Mouse (Mus musculus) layer of hippocampus, adult 18-20 months (tissue): ENCODE results near the gene Parp14. TPM values are rescaled to one million over a fixed set of nuclear protein-coding genes. Genes with fewer than 3 reads are reported as not detected.
A peak's percentile ranks its signal among the peaks of the same experiment; 100 is the strongest.

Experiments
- DNase-seq, 2 experiments: peaks; one replicate each; pipeline ENCODE4 v3.0.0; 2022; ENCODE audit warnings: low spot score in 2 of 2
- total RNA-seq, 2 experiments: library from RNA; stranded (reverse); gene quantifications; 2 replicates each; pipeline ENCODE4 v1.2.3; 2021

The Parp14 gene
- total RNA-seq, 2 experiments from 2014 or later = 1.1 to 1.2 TPM

GRCm38 (mm10) chr16:35870581-35871047 lies 730 bp downstream of the Parp14 start:
- peak in 1 of 2 experiments; percentile 9 for DNase-seq

DNA sequence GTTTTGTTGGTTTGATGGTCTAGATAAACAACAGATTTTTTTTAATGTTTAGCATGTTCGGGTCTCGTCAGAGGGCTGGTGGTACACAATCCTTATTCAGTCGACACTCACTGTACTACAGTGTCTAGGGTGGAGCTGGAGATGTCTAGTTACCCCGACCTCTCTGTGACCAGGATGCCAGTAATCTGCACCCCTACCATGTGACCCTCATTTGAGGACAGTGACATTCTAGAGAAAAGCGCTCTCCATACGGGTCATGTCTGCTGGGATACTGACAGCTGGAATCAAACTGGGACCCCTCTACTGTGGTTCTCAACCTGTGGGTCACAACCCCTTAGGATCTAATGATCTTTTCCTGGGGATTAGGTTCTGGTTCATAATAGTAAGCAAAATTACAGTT lies 1.7 kb downstream of the Parp14 start:
- no peak for DNase-seq

GRCm38 (mm10) chr16:35869126-35869525 lies 2.2 kb downstream of the Parp14 start:
- DNase-seq = no peak

DNA sequence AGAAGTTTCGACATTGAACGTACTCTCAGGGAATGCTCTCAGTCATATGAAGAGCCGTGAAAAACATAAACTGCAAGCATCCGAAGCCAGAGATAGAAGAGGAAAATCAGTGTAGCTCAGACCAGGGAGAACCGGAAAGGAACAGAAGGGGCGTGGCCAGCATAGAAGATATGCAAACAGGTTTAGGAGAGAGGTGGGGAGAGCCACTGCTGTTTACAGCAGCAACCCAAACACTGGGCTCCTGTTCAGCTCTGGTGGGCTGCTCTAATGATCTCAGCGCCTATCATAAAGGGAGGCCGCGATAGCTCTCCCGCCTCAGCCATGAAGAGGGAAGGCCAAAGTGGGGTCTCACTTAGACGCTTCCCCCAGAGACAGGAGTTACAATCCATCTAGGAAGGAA lies 3.6 kb downstream of the Parp14 start:
- DNase-seq = no peak

DNA sequence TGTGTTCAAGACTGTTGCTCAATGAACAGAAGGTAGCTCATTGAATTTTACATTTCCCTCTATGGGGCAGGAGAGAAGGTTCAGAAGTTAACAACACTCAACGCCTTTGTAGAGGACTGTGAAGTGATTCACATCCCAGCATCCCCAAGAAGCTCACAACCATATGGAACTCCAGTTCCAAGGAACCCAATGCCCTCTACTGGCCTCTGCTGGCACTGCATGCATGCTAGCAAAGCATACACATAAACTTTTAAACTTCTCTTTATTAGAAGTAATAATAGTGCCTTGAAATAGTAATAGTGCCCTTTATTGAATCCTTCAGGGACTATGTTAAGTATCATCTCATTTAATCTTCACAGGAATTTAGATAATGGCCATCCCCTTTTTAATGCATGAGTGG lies 9.3 kb downstream of the Parp14 start:
- no peak for DNase-seq

GRCm38 (mm10) chr16:35860236-35860635 lies 11.1 kb downstream of the Parp14 start:
- no peak for DNase-seq

DNA sequence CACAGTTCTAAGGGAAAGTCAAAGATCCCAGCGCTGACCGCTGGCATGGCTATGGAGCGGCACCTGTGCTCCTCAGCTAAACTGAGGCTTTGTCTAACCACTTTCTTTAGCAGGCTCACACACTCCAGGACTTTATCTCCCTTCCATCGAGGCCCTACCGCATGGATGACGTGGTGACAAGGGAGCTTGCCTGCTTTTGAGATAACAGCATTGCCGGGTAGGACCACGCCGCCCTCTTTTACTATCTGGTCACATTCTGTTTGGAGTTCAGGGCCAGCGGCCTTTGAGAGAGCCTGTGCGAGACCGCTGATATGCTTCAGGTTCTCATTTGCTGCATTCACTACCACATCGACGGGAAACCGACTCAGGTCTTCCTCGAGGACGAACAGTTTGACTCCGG lies 14.6 kb downstream of the Parp14 start:
- DNase-seq = no peak

DNA sequence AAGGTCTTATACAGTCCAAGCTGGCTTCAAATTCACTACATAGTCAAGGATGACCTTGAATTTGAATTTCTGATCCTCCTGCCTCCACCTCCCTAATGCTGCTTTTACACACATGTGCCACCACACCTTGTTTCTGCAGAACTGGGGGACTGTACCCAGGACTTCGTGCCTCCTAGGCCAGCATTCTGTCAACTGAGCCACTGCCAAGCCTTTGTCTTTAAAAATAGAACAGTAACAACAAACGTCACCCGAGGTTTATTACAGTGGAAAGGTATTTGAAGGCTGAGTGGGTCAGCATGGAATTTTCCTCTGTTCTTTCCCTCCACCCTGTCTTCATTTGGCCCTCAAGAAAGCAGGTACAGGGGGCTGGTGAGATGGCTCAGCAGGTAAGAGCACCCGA lies 15.5 kb downstream of the Parp14 start:
- DNase-seq = no peak

- DNase-seq = no peak
Measured at GRCm38 (mm10) chr16:35847138-35847537, 24.2 kb downstream of the Parp14 start.

GRCm38 (mm10) chr16:35839680-35840079 lies 31.7 kb downstream of the Parp14 start:
- DNase-seq = peak in 1 of 2 experiments; percentile 56

DNA sequence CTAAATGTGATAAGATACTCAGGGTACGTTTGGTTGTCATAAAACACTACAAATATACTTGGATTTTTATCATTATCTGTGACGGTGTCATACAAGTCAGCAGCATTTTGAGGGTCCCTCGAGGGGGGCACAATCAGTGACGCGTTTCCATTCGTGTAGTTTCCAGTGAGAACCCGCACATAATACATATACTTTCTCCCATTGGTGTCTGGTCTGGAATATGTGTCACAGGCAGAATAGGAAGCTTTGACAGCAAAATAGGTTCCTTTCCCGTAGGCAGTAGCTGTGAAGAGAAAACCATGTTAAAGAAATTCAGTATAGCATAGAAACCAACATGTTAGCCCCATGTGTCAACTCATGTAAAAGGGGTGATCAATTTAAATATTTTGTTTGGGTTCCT lies 36.7 kb downstream of the Parp14 start:
- DNase-seq = no peak

DNA sequence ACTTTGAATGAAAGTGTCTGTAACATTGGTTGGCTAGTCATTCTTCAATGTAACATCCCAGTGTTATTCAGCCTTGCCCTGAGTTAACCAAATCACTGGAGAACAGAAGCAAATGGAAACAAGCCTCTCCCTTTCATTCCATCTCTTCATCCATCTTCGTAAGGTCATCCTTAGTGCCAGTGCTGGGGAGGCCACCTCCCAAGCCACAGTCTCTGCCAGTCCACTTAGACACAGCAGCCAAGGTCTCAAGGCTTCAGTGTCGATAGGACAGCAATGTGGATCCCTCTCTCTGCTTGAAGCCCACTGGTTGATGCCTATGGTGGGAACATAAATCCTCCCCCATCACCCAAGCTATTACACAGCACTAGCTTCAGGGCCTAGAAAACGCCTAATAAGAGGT lies 38.4 kb downstream of the Parp14 start:
- DNase-seq = no peak

- no peak for DNase-seq
Measured at GRCm38 (mm10) chr16:35829999-35830398, 41.3 kb downstream of the Parp14 start.

DNA sequence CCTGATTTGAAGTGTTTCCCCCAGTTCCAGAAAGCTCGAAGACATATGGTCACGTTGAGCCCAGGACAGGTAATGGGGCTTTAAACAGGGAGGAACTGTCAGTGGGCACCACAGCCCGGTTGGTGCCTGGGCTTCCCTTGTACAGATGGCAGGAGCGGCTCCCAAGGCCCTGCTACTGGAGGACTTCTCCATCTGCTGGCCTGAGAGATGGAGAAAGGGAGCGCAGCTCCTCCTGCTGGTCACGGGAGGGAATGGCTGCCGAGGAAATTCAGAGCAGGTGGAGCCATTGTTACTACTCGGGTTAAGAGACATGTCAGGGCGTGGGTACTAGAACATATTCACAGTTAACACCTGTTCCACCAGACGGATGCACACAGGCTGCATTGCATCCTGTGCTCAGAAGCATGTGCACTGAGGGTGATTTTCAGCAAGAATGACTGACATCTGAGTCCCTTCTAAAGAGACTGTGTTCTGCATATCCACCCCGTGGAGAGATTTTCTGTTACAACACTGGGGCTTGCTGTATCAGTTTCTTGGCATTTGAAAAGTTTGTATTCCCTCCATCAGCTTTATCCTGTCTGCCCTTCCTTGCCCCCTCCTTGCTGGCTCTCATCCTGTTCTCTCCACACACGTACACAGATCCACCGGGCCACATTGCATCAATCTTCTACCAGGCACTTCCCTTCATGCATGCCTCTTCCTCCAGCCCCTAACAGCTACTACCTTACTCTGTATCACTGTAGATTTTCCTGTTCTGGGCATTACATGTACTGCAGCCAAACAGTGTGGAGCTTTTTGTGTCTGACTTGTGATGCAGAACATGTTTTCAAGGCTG lies 53.9 kb downstream of the Parp14 start:
- DNase-seq = peak; percentile 73 to 91

DNA sequence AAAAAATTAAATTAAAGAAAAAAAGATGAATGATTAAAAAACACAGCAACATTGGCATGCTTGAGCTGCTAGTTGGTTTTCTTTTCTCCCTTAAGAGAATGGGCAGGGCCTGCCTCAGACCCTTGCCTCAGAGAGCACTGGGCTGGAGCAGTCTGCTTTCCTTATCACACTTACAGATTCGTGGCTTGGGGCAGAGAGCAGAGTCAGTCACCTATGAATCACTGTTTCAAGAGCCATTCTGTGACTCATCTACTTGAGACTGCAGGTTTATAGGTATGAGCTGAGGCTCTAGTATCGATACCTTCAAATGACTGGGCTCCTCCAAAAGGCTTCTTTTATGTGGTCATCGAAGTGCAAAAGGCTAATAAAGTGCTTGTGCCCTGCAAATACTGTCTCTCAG lies 58.2 kb downstream of the Parp14 start:
- DNase-seq = no peak

- DNase-seq = no peak
Measured at GRCm38 (mm10) chr16:35808838-35809237, 62.5 kb downstream of the Parp14 start.

DNA sequence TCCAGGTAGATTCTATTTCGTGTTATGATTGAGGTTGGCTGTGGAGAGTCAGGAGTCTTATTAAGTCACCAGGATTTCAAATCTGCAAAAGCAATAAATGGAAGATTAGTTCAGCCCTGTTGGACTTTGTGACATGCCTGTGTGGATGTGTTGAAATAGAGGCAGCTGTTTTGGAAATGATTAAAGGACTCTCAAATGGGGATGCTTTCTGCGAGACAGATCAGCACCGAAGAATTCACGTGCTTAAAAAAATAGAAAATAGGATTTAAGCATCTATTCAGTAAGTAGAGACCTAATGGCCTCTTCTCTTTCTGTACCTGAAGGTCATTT lies 63.7 kb downstream of the Parp14 start:
- no peak for DNase-seq

DNA sequence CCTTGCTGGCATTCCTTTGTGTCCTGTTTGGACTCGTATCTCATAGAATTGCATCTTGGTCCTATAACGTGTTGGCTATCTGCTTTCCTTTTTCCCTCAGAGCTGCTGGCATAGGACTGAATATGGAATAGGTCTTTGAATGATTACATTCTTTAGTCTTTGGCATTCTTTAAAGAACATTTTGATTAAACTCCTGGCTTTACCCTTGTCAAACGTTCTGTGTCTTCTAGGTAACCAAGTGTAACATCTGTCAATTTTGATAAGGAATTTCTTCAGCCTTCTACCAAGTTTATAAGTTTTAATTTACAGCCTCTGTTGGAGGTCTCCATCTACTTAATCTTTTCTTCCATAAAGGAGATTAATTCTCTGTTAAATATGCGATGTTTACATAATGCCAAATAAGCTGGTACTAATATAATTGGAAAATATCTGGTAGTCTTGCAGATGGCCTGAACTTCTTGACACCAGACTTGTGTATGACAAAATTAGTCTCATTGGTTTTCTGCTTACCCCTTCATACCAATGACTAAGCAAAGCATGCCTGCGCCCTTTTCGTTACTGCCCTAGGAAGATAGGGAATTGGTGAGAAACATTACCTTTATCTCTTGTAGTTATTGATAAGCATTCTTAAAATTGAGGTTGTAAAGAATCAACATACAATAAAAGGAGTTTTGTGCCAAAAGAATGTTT lies 64.2 kb downstream of the Parp14 start:
- DNase-seq = no peak

GRCm38 (mm10) chr16:35803723-35804122 lies 67.6 kb downstream of the Parp14 start:
- no peak for DNase-seq

DNA sequence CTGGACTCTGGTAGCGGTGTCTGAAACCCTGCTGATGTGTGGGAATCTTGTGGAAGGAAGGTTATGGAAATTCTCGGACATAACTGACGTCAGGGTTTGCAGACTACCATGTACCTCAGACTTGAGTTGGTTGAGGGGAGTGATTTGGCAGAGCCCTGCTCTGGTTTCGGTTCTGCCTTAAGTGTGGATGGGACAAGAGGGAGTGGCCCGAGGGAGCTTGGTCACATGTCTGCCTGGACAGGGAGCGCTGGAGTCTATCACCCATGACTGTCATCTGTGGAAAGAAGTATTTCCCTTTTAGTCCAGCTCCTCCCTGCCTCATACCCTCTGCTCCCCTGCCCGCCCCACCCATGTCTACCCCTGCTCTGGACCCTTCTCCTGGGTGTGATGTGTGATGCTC lies 69.2 kb downstream of the Parp14 start:
- DNase-seq = no peak

GRCm38 (mm10) chr16:35791962-35792521 lies 79.3 kb downstream of the Parp14 start:
- DNase-seq = no peak

DNA sequence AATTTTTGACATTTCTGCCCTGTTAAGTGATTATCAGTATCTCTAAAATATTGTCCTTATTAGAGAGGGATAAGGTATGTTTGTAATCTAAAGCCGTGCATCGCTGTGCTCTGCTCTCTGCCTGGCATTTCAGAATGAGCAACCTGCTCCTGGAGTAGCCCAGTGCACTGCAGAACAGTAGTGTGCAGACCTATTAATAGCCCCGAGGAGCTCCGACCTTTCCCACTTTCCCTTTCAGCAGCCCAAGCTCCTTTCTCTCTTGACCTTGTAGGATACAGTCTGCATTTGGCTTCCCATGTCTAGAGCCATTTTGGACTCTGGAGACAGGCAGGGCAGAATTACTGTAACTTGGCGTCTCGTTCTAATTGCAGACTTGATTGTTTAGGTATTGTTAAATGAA lies 83.0 kb downstream of the Parp14 start:
- no peak for DNase-seq
